Mouse (Mus musculus): Measurements from ENCODE around the gene Olfr412. TPM values are rescaled to one million over a fixed set of nuclear protein-coding genes. Genes with fewer than 3 reads are reported as not detected.

Olfr412 gene
- polyA plus RNA-seq, 1 experiment from 2014 or later, result not detected

Other genes starting within 250 kb of the Olfr412 start
- not detected in 2 replicates for gene Olfr401, start 248.4 kb upstream of the Olfr412 start, polyA plus RNA-seq (2016; fragmentation: Nextera tagmentation; extraction: Ambion mirVana)
- gene Olfr402, start 208.5 kb upstream of the Olfr412 start, polyA plus RNA-seq (2016; fragmentation: Nextera tagmentation; extraction: Ambion mirVana), result not detected in 2 replicates
- gene Olfr403, start 175.8 kb upstream of the Olfr412 start, polyA plus RNA-seq (2016; fragmentation: Nextera tagmentation; extraction: Ambion mirVana), result not detected in 2 replicates
- gene Olfr43, start 150.7 kb upstream of the Olfr412 start, polyA plus RNA-seq (2016; fragmentation: Nextera tagmentation; extraction: Ambion mirVana), result not detected in 2 replicates
- gene Olfr406, start 102.3 kb upstream of the Olfr412 start, polyA plus RNA-seq (2016; fragmentation: Nextera tagmentation; extraction: Ambion mirVana), result not detected in 2 replicates
- gene Olfr59, start 78.3 kb upstream of the Olfr412 start, polyA plus RNA-seq (2016; fragmentation: Nextera tagmentation; extraction: Ambion mirVana), result not detected in 2 replicates
- gene Olfr410, start 24.0 kb upstream of the Olfr412 start, polyA plus RNA-seq (2016; fragmentation: Nextera tagmentation; extraction: Ambion mirVana), result not detected in 2 replicates
- not detected in 2 replicates for gene Olfr411, start 9.4 kb upstream of the Olfr412 start, polyA plus RNA-seq (2016; fragmentation: Nextera tagmentation; extraction: Ambion mirVana)
- 8.0 and 10.1 TPM in 2 replicates for gene Rap1gap2, start 248.8 kb downstream of the Olfr412 start, polyA plus RNA-seq (2016; fragmentation: Nextera tagmentation; extraction: Ambion mirVana)

All from neural tube, embryonic 12.5 days (tissue).